Mouse (Mus musculus): ENCODE measurements around the gene Pard3.

Gene Pard3

DNA sequence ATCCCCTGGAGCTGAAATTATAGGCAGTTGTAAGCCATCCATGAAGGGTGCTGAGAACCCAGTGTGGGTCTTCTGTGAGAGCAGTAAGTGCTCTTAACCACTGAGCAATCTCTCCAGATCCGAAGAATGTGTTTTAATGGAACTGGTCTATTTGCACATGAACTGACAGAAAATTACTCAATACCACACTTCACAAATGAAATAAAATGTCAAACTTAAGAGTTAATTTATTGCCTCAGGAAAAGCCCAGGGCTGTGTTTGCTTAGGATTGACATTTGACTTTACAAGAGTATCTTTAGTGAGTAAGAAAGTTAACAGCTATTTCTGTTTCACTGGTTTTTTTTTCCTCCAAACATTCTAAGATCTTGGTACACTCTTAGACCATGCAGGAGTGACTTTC lies 23.7 kb downstream of the Pard3 start:
- DNase-seq (ENCODE audit: low spot score): no peak

DNA sequence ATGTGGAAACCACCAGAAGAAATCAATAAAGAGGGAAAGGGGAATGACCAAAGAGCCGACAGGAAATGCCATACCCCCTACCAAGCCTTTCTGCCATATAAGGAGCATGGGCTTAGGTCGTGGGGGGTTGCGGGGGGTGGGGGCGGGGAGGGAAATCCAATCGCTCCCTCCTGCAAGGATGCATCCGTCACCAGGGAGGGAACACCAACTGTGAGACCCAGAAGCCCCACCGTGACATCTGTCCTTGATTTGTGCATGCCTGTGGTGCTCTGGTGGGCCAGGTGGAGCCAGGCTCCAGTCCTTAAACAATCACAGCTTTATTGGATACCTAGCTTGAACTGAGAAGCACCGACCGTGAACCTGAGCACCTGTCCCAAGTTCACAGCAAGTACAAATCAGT lies 24.7 kb downstream of the Pard3 start:
- no peak for DNase-seq (ENCODE audit: low spot score)

DNA sequence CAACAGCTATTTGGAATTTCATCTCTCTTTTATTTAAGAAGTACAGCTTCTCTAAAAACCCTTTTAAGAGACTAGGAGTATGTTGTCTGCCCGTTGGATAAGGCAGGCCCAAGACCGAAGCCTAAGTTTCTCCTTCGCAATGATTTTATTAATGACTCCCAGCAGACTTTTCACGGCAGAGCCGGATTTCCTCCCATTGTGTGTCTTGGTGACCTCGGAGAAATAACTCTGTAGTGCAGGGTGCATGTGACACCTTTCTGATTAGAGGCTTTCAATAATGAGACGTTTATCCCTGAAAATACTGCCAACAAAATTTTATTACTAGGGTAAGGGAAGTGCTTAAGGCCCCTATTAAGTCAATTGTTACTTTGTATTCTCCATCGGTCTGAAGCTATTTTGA lies 25.3 kb downstream of the Pard3 start:
- no peak for DNase-seq (ENCODE audit: low spot score)

DNA sequence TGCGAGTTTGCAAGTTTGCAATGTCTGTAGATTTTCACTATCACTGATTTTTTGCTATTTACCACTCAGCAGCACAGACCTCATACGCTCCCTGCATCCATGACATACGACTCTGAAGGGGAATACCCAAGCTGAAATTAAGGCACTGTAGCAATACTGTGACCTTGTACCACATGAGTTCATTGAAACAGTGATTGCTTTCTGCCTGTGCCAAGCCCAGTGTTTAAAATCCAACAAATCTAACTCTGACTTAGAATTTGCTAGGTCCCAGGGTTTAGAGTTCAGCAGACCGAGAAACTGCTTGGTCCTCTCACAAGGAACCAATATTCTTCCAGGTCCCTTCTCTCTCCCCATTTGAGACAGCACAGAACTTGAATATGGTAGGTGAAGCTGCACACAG lies 26.7 kb downstream of the Pard3 start:
- DNase-seq (ENCODE audit: low spot score): no peak

DNA sequence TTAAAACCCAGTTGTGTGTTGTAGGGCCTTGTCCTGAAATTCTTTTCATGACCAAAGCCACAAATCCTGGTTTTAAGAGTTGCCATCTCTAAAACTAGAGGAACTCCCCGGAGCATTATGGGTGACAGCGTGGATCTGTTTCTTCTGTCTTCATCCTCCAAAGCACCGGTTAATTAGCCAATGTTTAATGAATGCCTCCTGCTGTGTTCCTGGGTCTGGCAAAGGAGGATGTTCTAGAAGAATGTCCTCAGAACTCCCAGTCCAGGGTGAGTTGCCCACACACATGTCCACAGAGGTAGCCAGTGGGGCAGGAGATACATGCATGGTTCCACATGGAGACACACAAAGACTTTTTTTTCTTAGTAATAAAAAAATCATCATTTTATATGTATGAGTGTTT lies 28.2 kb downstream of the Pard3 start:
- DNase-seq (ENCODE audit: low spot score): no peak

DNA sequence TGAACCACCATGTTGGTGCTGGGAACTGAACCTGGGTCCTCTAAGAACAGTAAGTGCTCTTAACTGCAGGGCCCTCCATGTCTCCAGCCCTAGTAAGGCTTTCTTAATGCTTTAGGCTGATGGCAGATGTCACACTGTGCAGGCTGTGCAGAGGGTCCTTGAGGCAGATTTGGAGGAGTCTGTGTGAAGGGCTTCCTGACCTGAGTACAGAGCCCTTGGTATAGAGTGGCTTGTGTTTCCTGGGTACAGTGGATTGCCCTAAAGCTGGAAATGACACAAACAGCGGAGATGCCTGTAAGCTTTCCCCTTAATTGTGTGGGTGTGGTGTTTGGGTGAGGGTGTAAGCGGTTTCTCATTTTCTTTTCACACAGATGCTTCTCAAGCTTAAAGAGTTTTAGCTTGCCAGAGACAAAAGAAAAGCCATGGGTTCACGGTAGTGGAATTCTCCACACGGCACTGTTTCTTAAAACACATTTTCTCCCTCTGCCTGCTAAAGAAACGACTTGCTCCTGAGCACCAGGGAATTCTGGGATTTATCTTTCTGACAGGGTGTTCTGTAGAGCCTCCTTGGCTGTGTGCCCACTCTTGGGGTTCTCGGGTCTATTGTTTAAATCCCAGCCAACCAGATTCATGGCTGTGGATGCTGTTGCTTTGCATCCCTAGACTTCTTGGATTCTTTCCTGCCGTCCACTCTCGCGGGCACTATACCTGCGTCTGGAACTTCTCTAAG lies 28.9 kb downstream of the Pard3 start:
- peak; percentile 35 for DNase-seq (ENCODE audit: low spot score)

DNA sequence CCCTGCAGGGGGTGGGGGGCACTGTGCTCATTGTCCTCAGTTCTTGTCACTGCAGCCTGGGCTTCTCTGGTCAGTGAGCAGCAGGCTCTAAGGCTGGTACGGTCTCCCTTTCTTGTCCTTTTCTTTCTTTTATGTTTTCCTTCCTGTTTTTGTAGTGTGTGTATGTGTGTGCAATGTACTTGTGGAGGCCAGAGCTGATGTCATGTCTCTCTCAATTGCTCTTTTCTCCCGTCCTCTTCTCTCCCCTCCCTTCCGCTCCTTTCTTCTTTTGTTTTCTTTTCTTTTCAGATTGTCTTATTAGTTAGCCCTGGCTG lies 29.4 kb downstream of the Pard3 start:
- no peak for DNase-seq (ENCODE audit: low spot score)

DNA sequence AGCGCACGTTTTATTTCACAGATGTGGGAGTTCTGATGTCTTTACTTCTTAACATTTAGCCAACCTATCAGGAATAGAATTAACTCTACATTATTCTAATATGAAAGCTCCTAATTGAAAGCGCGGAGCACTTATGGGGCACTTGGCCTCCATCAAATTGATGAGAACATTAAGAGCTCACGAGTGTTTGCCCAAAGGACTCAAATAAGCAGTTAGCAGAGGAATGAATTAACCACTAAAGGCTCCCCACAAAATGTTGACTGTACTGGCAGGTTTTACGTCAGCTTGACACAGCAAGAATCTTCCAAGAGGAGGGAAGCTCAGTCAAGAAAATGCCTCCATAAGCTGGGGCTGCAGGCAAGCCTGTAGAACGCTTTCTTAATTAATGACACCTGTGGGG lies 32.1 kb downstream of the Pard3 start:
- DNase-seq (ENCODE audit: low spot score): no peak

DNA sequence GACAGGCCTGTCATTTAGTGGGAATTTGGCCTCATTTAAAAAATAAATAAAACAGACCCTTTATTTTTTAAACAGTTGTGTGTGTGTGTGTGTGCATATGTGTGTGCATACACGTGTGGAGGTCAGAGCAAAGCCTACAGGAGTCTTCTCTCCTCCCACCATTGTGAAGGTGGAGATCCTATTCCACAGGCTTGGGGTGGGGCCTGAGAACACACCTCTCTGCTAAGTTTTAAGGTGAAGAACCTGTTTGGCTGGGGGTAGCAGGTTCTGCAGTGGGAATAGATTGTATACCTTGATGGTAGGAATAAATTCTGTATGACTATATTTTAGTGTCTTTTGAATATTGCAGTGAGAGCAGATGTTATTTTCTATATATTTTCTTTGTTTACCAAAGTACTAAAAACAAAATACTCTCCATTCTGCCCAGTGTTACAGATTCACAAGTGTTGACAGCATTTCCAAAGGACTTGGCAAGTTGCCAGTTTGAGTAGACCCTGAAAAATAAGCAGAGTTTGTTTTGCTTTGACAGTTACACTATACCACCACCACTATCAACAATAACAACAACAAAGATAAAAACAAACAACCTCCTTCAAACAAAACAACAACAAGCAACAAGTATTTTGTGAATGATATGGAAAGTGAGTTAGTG lies 35.9 kb downstream of the Pard3 start:
- no peak for DNase-seq (ENCODE audit: low spot score)

DNA sequence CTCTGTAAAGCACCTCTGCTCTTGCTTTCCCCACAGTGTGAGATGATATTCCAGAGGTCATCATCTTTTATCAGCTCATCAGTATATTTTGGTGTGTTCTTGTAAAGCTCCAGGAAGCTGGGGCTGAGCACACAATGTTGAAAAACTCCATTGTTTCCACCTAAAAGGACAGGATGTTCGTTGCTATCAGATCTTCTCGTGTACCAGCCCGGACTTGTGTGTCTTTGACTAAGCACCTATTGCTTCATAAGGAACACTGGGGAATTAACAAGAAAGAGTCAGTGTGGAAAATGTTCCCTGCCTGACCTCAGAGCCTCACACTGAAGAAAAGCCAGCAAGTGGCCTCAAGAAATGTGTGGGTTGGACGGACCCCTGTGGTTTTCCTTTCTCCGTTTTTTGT lies 39.6 kb downstream of the Pard3 start:
- DNase-seq (ENCODE audit: low spot score): no peak

DNA sequence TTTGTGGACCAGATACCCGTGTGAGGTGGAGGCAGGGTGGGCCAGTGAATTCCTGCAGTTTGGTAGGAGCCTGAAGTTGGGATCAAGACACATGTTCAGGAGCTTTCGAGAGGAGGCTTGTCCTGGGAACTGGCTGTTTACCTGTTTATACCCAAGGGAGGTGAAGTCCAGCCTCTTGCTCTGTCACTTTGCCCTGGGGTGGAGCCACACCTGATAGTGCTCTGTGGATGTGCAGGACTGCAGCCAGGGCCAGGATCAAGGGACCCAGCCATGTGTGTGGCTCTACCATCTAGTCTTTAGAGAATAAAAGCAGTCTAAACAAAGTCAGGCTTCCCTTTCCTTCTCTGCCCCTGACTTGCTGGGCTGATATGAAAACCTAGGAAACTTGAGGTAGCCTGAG lies 40.9 kb downstream of the Pard3 start:
- no peak for DNase-seq (ENCODE audit: low spot score)

DNA sequence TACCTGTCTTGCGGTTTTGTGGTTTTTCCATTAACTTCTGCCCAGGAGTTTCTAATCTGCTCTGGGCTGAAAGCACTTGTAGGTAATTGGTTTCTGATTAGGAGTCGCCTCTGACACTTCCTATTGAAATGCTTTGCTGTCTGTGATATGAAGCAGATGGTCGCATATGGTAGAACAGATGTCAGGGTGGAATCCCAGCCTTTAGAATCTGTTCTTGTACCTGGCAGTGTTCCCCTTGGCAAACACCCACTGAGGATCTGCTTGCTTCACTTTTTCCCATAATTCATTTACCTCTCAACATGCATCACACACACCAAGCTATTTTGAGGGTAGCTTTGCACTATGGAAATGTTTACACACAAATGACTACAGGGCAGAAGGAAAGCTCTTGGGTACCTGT lies 44.2 kb downstream of the Pard3 start:
- peak; percentile 78 for DNase-seq (ENCODE audit: low spot score)

DNA sequence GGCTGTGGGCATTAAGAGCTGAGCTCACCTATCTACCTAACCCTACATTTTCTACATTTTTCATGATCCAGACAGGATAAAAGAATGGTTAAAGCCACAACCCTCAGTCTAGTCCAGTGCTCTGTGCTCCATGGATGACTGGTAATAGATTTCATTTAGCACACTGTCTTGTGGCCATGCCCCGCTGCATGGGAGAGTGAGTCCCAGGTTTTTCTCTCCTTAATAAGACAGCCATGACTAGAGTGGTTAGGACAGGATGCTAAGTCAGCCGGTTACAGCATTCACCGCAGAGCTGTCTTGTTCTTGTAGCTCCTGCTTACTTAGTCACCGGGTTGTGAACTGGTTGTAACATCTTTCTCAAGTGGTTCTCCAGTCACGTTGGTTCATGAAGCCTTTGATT lies 49.5 kb downstream of the Pard3 start:
- DNase-seq (ENCODE audit: low spot score): no peak

DNA sequence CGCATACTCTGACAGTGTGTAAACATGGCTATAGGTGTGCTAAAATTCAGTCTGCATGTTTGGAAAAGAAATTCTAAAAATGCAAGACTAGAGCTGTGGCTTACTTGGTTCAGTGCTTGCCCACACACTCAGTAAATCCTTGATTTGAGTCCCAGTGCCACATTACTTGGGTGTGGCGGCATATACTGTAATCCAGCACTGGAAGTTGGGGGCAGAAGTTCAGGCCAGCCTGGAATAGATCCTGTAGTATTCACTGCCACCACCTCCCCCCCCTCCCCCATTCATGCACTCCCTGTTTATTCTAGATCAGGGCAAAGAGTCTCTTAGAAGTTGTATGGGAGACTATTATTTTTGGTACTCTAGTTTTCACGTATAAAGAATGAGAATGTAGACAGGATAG lies 52.1 kb downstream of the Pard3 start:
- no peak for DNase-seq (ENCODE audit: low spot score)

DNA sequence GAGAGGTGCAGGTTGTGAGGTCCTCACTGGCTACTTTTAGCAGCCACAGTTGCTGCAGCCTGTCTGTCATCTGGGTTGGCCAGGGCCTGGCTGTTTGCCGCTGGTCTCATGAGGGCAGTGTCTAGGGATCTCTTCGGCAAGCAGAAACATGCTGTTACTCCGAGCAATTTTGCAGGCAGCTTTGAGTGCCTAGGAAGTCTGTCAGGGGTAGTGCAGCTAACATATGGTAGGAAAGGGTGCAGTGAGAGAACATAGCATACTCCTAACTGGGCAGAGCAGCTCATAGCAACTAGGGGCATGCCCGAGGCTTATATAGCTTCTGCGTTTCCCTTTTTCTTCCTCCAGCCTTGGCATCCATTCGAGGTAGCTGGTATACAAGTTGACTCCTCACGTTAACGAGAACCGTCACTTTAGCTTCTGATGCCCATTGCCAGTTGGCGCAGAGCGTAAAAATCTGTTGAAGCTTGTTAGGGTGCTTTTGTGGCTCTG lies 54.7 kb downstream of the Pard3 start:
- DNase-seq (ENCODE audit: low spot score): peak; percentile 48

DNA sequence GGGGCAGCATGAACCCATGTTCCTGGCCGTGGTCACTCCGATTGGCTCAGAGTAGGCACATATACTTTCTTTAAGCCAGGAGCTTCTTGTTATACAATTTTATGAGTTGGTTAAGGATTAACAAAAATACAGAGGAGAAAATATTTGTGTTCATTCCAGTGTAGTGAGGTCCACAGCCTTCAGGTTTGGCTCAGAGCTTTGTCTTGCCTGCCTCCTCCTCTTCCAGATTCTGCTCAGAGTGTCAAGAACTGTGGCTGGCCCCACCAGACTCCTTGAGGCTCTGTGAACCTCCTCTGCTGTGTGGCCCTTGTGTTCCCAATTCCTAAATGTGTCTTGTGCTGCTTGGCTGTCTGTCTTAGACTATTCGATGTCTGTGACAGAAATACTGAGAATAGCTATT lies 59.7 kb downstream of the Pard3 start:
- no peak for DNase-seq (ENCODE audit: low spot score)

DNA sequence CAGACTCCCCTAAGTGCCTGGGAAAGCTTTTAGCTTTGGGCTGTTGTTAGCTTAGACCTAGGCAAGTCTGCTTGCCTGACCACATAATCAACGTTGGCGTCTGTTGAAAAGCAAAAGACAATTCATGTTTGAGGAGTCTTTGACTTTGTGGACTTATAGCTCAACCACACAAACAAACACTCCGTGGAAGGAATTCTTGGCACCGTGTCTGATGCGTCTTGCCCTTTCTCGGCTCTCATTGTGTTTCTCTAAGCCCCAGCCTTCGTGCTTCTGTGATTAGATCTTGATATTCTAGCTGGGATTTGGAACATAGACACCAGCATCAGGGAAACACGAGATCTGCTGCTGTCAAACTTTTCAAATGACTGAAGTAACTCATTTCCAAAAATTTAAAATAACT lies 61.1 kb downstream of the Pard3 start:
- DNase-seq (ENCODE audit: low spot score): no peak

DNA sequence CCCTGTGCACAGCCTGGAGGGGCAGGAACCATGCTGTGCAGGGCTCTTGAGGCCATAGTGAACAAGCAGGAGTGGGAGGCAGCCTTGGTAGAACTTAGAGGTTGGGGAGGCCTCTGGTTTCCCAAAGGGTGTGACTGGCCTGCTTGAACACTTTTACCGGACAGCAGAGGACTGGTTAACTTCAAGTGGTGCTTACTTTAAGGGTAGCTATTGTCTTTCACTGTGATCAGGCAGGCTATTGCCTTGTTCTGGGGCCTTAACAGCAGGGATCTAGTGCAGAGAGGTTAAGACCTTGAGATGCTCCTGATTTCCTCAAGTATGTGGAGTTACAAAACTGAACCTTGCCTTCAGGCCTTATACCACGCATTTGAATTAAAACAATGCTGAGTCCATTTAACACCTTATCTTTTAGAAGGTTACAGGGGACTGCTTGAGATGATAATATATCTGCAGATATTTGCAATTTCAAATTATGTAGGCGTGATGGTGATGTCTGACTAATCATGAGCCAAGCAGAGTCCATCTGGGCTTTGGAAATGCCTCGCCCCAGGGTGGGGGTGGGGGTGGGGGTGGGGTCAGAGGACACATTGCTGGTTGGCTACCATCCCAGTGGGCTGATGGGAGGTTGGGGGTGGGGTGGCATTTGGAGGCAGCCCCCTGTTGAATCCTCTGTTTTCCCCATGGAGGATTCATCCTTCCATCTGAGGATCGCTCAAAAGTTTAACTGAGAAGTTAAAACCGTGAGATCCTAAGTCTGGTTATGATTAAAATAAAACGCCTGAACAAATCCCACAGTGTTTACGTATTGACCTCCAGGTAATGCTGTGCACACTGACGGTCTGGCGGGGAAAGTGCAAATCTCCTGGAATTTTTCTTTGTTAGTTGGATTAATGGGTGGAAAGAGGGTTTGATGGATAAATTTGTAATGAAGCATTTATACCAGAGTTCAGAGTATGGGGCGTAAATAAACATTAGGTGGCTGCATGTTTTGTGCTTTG lies 62.3 kb downstream of the Pard3 start:
- no peak for DNase-seq (ENCODE audit: low spot score)

DNA sequence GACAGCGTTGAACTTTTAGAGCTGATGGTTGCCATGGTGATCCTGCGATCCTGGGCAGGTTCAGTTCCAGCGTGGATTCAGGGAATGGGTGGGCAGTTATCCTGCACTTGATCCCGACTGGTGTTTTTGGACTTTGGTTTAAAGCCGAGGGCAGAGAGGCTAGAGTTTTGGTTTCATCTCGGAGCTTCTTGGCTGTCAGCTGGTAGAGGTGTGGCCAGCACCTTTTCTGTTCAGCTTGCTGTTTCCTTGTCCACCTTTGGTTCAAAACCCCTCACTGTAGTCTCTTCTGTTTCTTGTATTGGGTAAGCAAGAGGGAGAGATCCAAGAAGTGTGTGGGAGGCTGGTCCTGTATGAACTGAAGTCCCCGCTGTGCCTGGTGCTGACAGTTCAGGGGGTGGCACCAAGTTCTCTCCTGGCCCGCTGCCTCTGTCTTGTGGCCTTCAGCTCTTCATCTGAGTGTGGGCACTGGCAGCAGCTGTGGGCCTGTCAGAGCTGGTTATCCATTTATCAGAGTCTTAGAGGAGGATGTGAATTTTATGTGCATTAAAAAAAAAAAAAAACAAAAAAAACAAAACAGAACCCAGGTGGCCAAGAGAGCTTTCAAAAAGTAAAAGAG lies 65.2 kb downstream of the Pard3 start:
- DNase-seq (ENCODE audit: low spot score): peak; percentile 28

DNA sequence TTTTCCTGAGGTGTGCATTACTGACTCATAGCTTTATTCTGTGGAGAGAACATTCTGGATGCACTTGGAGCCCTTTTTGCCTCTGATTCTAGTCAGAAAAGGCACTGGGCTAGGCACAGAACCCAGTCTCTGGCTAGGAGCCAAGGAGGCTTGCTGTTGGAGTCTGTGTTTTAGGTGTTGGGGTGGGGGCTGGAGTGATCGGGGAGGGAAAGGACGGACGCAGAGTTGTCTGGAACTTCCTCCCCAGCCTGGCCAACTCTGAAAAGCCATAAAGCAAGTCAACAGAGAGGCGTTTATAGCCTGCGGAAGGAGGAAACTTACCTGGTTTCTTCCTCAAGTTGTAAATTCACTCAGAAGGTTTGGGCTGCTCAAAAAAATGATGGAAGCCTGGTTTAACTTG lies 70.6 kb downstream of the Pard3 start:
- DNase-seq (ENCODE audit: low spot score): no peak

DNA sequence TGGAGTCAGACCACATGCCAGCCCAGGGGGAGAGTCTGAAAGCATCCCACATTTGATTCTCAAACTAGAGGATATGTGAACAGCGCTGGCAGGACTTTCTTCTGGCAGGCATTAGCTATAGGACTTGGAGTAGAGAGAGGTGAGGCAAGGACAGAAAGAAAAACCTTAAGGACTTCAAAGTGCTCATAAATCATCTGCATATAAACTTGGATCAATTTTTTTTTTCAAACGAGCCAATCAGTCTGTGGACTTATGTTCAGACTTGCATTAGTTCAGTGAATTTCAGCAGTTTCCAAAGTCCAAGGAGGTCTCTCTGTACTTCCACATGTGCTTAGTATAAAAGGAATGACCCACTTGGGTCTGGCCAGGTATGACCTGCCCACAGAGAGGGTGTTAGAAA lies 72.5 kb downstream of the Pard3 start:
- no peak for DNase-seq (ENCODE audit: low spot score)

DNA sequence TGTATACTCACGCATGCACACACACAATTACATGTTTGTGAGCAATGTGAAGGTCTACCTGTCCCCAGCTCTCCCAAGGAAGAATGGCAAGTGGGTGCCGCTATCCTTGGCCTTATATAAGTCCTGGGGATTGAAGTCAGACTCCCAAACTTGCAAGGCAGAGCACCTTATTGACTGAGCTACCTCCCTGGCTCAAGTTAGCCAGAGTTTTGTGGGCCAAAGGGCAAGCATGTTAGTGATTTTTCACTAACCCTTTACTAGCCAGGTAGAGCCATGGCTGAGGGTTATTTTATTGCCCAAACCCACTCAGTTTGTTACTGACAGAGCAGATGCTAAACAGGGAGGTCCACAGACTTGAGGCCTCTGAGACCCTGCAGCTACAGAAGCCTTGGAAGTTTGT lies 73.1 kb downstream of the Pard3 start:
- DNase-seq (ENCODE audit: low spot score): no peak

All from layer of hippocampus, adult 11-12 months (tissue).